In the genomic region with DNA sequence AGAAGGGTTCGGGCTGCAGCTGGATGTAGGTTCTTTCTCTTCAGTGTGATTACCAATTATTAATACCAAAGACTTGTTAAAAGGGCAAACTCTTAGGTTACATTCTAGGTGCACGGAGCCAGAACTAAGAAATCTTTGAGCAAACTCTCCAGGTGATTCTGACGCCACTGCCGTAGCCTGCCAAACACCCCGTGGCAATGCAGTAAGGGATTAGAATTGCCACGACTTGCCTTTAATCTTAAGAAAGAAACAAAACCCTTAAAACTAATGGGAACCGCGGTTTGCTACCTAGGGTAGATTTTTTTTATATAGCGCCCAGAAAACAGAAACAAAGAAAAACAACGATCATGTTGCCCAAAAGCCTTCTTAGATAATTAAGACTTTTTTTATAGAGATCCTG, we compare ENCODE assay signal across 8 mouse cellular contexts. TPM values are rescaled to one million over a fixed set of nuclear protein-coding genes. Genes with fewer than 3 reads are reported as not detected.
DNase-seq lines count a peak whose midpoint lies in the region; ATAC-seq and TF ChIP-seq lines count a peak whose summit lies in the region.

No protein-coding gene starts in this region.

- no peaks in the 10 kb centered on the region for H3K27me3 ChIP-seq in liver, adult 2 months (ENCODE audit: control insufficient read depth, insufficient read depth, low read length)
- H3K27me3 ChIP-seq in embryonic facial prominence, embryonic 14.5 days (replicated peaks; ENCODE audit: control insufficient read depth, insufficient read depth, low read length) = no peaks in the 10 kb centered on the region
- H3K27me3 ChIP-seq in kidney, postnatal 0 days (ENCODE audit: insufficient read depth, low read length) = no peaks in the 10 kb centered on the region
- no peaks in the 10 kb centered on the region for H3K27me3 ChIP-seq in neural tube, embryonic 14.5 days (ENCODE audit: control insufficient read depth, insufficient read depth, low read length)

- DNase-seq in liver, adult 2 months (ENCODE audit: extremely low read depth, low read depth, low spot score) = peak; percentile 63
- DNase-seq in liver = no peak
- no peak for DNase-seq in embryonic facial prominence, embryonic 14.5 days (ENCODE audit: low spot score)
- peak; percentile 27 for DNase-seq in kidney, postnatal 0 days (ENCODE audit: low spot score)
- DNase-seq in layer of hippocampus, postnatal 36 days = no peak
- no peak for DNase-seq in layer of hippocampus, adult 11-12 months (ENCODE audit: low spot score)

- peaks cover 14% of the 10 kb centered on the region; the same call in 1 of the 2 replicates for H3K79me2 ChIP-seq in liver, adult 2 months (ENCODE audit: control insufficient read depth, insufficient read depth, low read length)

- H3K4me2 ChIP-seq in embryonic facial prominence, embryonic 14.5 days (ENCODE audit: low read depth, low read length) = peak overlapping the region; percentile 59
- peak overlapping the region; percentile 76 for H3K4me2 ChIP-seq in kidney, postnatal 0 days (ENCODE audit: low read length)
- H3K4me2 ChIP-seq in neural tube, embryonic 14.5 days (ENCODE audit: low read depth, low read length) = peak overlapping the region; percentile 87

- WGBS in liver, adult 2 months = 6% methylated on average over 10 of the region's 10 CpGs
- WGBS in embryonic facial prominence, embryonic 14.5 days = 4% methylated on average over 10 of the region's 10 CpGs
- 3% methylated on average over 10 of the region's 10 CpGs for WGBS in kidney, postnatal 0 days
- 7% methylated on average over 10 of the region's 10 CpGs for WGBS in neural tube, embryonic 14.5 days

- H3K4me3 ChIP-seq in liver, adult 2 months (ENCODE audit: insufficient read depth, low read depth, low read length) = peak overlapping the region; percentile 80
- peak overlapping the region; percentile 81 for H3K4me3 ChIP-seq in embryonic facial prominence, embryonic 14.5 days (ENCODE audit: low read depth, low read length)
- peak overlapping the region; percentile 85 for H3K4me3 ChIP-seq in kidney, postnatal 0 days (replicated peaks; ENCODE audit: low read depth, low read length)
- H3K4me3 ChIP-seq in neural tube, embryonic 14.5 days (ENCODE audit: low read depth, low read length) = peak overlapping the region; percentile 83

- peak overlapping the region; percentile 88 for H3K27ac ChIP-seq in liver, adult 2 months (replicated peaks; ENCODE audit: insufficient read depth, low read depth, low read length)
- peak overlapping the region; percentile 98 for H3K27ac ChIP-seq in embryonic facial prominence, embryonic 14.5 days (replicated peaks; ENCODE audit: low read depth, low read length)
- H3K27ac ChIP-seq in kidney, postnatal 0 days = peak overlapping the region; percentile 98
- H3K27ac ChIP-seq in neural tube, embryonic 14.5 days (ENCODE audit: low read depth, low read length) = peak overlapping the region; percentile 98; the same call in 1 of the 2 replicates

- peaks cover 13% of the 10 kb centered on the region for H3K4me1 ChIP-seq in liver, adult 2 months (ENCODE audit: control insufficient read depth, insufficient read depth, low read length)
- peaks cover 18% of the 10 kb centered on the region for H3K4me1 ChIP-seq in embryonic facial prominence, embryonic 14.5 days (ENCODE audit: control insufficient read depth, insufficient read depth, low read length)
- 0 out of 2 replicates have a peak, but pooled peaks cover 6% of the 10 kb centered on the region for H3K4me1 ChIP-seq in kidney, postnatal 0 days (replicated peaks; ENCODE audit: insufficient read depth, low read length)
- H3K4me1 ChIP-seq in neural tube, embryonic 14.5 days (ENCODE audit: control insufficient read depth, insufficient read depth, low read length) = peaks cover 20% of the 10 kb centered on the region

- no peaks in the 10 kb centered on the region for H3K36me3 ChIP-seq in liver, adult 2 months (ENCODE audit: control insufficient read depth, insufficient read depth, low read length)
- H3K36me3 ChIP-seq in embryonic facial prominence, embryonic 14.5 days (ENCODE audit: control insufficient read depth, insufficient read depth, low read length) = no peaks in the 10 kb centered on the region
- no peaks in the 10 kb centered on the region for H3K36me3 ChIP-seq in kidney, postnatal 0 days (ENCODE audit: insufficient read depth, low read length)
- no peaks in the 10 kb centered on the region for H3K36me3 ChIP-seq in neural tube, embryonic 14.5 days (ENCODE audit: control insufficient read depth, insufficient read depth, low read length)

- no peak for ATAC-seq in embryonic facial prominence, embryonic 14.5 days (ENCODE audit: low read depth)
- ATAC-seq in kidney, postnatal 0 days (replicated peaks; ENCODE audit: low FRiP score, low read depth) = no peak
- ATAC-seq in neural tube, embryonic 14.5 days (ENCODE audit: low read depth) = no peak
- no peak for ATAC-seq in granulocyte monocyte progenitor cell, adult 5-6 weeks (replicated peaks; ENCODE audit: poor library complexity, severe bottlenecking)

- TF ChIP-seq POLR2A in liver, adult 2 months (IDR thresholded peaks at IDR 0.05; ENCODE audit: extremely low read depth, insufficient read depth, low read length) = no peak

- H3K9ac ChIP-seq in liver, adult 2 months (ENCODE audit: low read depth, low read length) = peak overlapping the region; percentile 66
- peak overlapping the region; percentile 87 for H3K9ac ChIP-seq in embryonic facial prominence, embryonic 14.5 days (ENCODE audit: low read depth, low read length)
- H3K9ac ChIP-seq in kidney, postnatal 0 days (ENCODE audit: low read depth, low read length) = peak overlapping the region; percentile 92
- H3K9ac ChIP-seq in neural tube, embryonic 14.5 days (replicated peaks; ENCODE audit: low read depth, low read length) = peak overlapping the region; percentile 90

- TF ChIP-seq CTCF in liver, adult 2 months (IDR thresholded peaks at IDR 0.05; ENCODE audit: low read depth, low read length) = no peak
- TF ChIP-seq CTCF in kidney, postnatal 0 days (IDR thresholded peaks at IDR 0.05; ENCODE audit: low read depth) = no peak

- H3K9me3 ChIP-seq in embryonic facial prominence, embryonic 14.5 days (ENCODE audit: control insufficient read depth, low read length) = no peaks in the 10 kb centered on the region
- H3K9me3 ChIP-seq in kidney, postnatal 0 days (replicated peaks; ENCODE audit: low read length) = no peaks in the 10 kb centered on the region
- H3K9me3 ChIP-seq in neural tube, embryonic 14.5 days (ENCODE audit: control insufficient read depth, low read length) = no peaks in the 10 kb centered on the region

RNA-seq across cellular contexts. Expression of a gene that starts 0.9 kb away (rescaled TPM):
- 191 and 252 TPM in 2 replicates for total RNA-seq in liver, adult 2 months (2014; rRNA removed)
- polyA plus RNA-seq in liver, adult 2 months (2012; rRNA removed) = 25.0 and 27.5 TPM in 2 replicates
- polyA plus RNA-seq in embryonic facial prominence, embryonic 14.5 days (2014; fragmentation: Nextera tagmentation; extraction: Ambion mirVana) = 389 and 391 TPM in 2 replicates
- 513 and 555 TPM in 2 replicates for polyA plus RNA-seq in kidney, postnatal 0 days (2015; fragmentation: Nextera tagmentation; extraction: Ambion mirVana)
- polyA plus RNA-seq in neural tube, embryonic 14.5 days (2014; fragmentation: Nextera tagmentation; extraction: Ambion mirVana) = 452 and 484 TPM in 2 replicates
- total RNA-seq in layer of hippocampus, postnatal 36 days (2021) = 100 to 1,000 TPM; 199 to 209 TPM
- total RNA-seq in granulocyte monocyte progenitor cell, adult 5-6 weeks (2014; fragmentation: Nextera tagmentation) = 285 and 354 TPM in 2 replicates
- 581 and 644 TPM in 2 replicates for total RNA-seq in granulocyte monocyte progenitor cell, adult 5-6 weeks (2017)

RNA-seq across cellular contexts. Expression of a gene that starts 51.2 kb away (rescaled TPM):
- total RNA-seq in liver, adult 2 months (2014; rRNA removed) = 0.07 and 0.09 TPM in 2 replicates
- 0.04 and 0.05 TPM in 2 replicates for polyA plus RNA-seq in liver, adult 2 months (2012; rRNA removed)
- 3.0 and 3.8 TPM in 2 replicates for polyA plus RNA-seq in embryonic facial prominence, embryonic 14.5 days (2014; fragmentation: Nextera tagmentation; extraction: Ambion mirVana)
- polyA plus RNA-seq in kidney, postnatal 0 days (2015; fragmentation: Nextera tagmentation; extraction: Ambion mirVana) = 1.6 and 2.2 TPM in 2 replicates
- polyA plus RNA-seq in neural tube, embryonic 14.5 days (2014; fragmentation: Nextera tagmentation; extraction: Ambion mirVana) = 1.3 and 1.7 TPM in 2 replicates
- under 1 TPM; 0.55 to 0.71 TPM for total RNA-seq in layer of hippocampus, postnatal 36 days (2021)
- total RNA-seq in granulocyte monocyte progenitor cell, adult 5-6 weeks (2014; fragmentation: Nextera tagmentation) = not detected in 2 replicates
- 0.13 TPM in 1 of 2 replicates, not detected in the other for total RNA-seq in granulocyte monocyte progenitor cell, adult 5-6 weeks (2017)

Comparison
In these comparisons a context has a peak if more than half of its experiments do, and no peak if none do; other contexts are left out.
1. DNase-seq: peak in liver, adult 2 months (single experiment) and kidney, postnatal 0 days (single experiment); none in liver (single experiment), embryonic facial prominence, embryonic 14.5 days (single experiment), layer of hippocampus, postnatal 36 days (0 of 2) and layer of hippocampus, adult 11-12 months (single experiment).
2. RNA of a gene that starts 0.9 kb away (polyA plus RNA-seq): 513 to 555 TPM in kidney, postnatal 0 days, 452 to 484 TPM in neural tube, embryonic 14.5 days and 389 to 391 TPM in embryonic facial prominence, embryonic 14.5 days; 25.0 to 27.5 TPM in liver, adult 2 months; every median in the first group is over 10 times any median in the second.
3. Peak in every context shown above with its lines, with median percentiles within 50 percentile points of each other: H3K27ac ChIP-seq, H3K4me3 ChIP-seq, H3K9ac ChIP-seq and H3K4me2 ChIP-seq.